Mouse (Mus musculus) MEL (cell line): ENCODE measurements around the gene Cxcl15. TPM values are rescaled to one million over a fixed set of nuclear protein-coding genes. Genes with fewer than 3 reads are reported as not detected.

ENCODE experiments used
- DNase-seq: peaks from one replicate; pipeline ENCODE4 v3.0.0; 2011; ENCODE audit warnings: low read depth, low spot score
- H3K27ac ChIP-seq: 2 replicates; pipeline ENCODE4 v1.5.1; 2012; ENCODE audit warnings: low read depth, mild to moderate bottlenecking, control low read depth, low read length, moderate library complexity; ENCODE audit not compliant: control insufficient read depth
- H3K27me3 ChIP-seq, 2 experiments: fragments of 150-350 bp in 1 of 2; sonication (generic) in 1 of 2; 2 replicates each; pipeline ENCODE4 v1.6.1; 2012; ENCODE audit warnings: low read length in 2 of 2, mild to moderate bottlenecking in 2 of 2, improper control_type of control experiment in 1 of 2, moderate library complexity in 1 of 2; ENCODE audit not compliant: insufficient read depth in 2 of 2, control insufficient read depth in 1 of 2
- H3K36me3 ChIP-seq, 2 experiments: 2 replicates each; pipeline ENCODE4 v1.6.1; 2012 to 2014; ENCODE audit warnings: low read length in 2 of 2, improper control_type of control experiment in 1 of 2, inconsistent platforms in 1 of 2, mild to moderate bottlenecking in 1 of 2; ENCODE audit not compliant: insufficient read depth in 2 of 2, control insufficient read depth in 1 of 2
- H3K4me1 ChIP-seq, 2 experiments: fragments of 150-350 bp in 1 of 2; sonication (generic) in 1 of 2; 2 replicates each; pipeline ENCODE4 v1.6.1; 2012; ENCODE audit warnings: low read length in 2 of 2, improper control_type of control experiment in 1 of 2, mild to moderate bottlenecking in 1 of 2; ENCODE audit not compliant: insufficient read depth in 2 of 2, control insufficient read depth in 1 of 2
- H3K4me3 ChIP-seq, 2 experiments: fragments of 150-350 bp in 1 of 2; sonication (generic) in 1 of 2; 2 replicates each; pipeline ENCODE4 v1.5.1; 2012; ENCODE audit warnings: low read depth in 2 of 2, low read length in 2 of 2, mild to moderate bottlenecking in 2 of 2, moderate library complexity in 2 of 2, control low read depth in 1 of 2, improper control_type of control experiment in 1 of 2; ENCODE audit not compliant: control insufficient read depth in 1 of 2, insufficient read depth in 1 of 2
- H3K79me2 ChIP-seq: 2 replicates; pipeline ENCODE4 v1.6.1; 2012; ENCODE audit warnings: mild to moderate bottlenecking, low read length, moderate library complexity; ENCODE audit not compliant: control insufficient read depth, poor library complexity, insufficient read depth
- H3K9ac ChIP-seq: 2 replicates; pipeline ENCODE4 v1.6.1; 2012; ENCODE audit warnings: low read depth, mild to moderate bottlenecking, control low read depth, low read length, moderate library complexity; ENCODE audit not compliant: control insufficient read depth, poor library complexity, severe bottlenecking
- H3K9me3 ChIP-seq: fragments of 150-350 bp; sonication (generic); replicated peaks from 2 replicates; pipeline ENCODE4 v1.6.1; 2012; ENCODE audit warnings: mild to moderate bottlenecking, low read length, improper control_type of control experiment, moderate library complexity; ENCODE audit not compliant: insufficient read depth
- CHD1 ChIP-seq: IDR thresholded peaks from 2 replicates; pipeline ENCODE4 v1.6.1; 2012; ENCODE audit warnings: low read depth, mild to moderate bottlenecking, inconsistent platforms, low read length, improper control_type of control experiment
- CHD2 ChIP-seq: IDR thresholded peaks from 2 replicates; pipeline ENCODE4 v1.6.1; 2011; ENCODE audit warnings: low read length, improper control_type of control experiment
- CTCF ChIP-seq, 3 experiments: IDR thresholded peaks in 2 of 3; conservative IDR thresholded peaks in 1 of 3; 2 replicates each; pipeline ENCODE4 v1.5.1; 2011 to 2012; ENCODE audit warnings: low read length in 3 of 3, low read depth in 2 of 3, mild to moderate bottlenecking in 2 of 3, improper control_type of control experiment in 1 of 3, inconsistent platforms in 1 of 3, mixed read lengths in 1 of 3, moderate library complexity in 1 of 3; ENCODE audit not compliant: control insufficient read depth in 1 of 3, insufficient read depth in 1 of 3, poor library complexity in 1 of 3, severe bottlenecking in 1 of 3
- E2F4 ChIP-seq: IDR thresholded peaks from 2 replicates; pipeline ENCODE4 v1.6.1; 2011; ENCODE audit warnings: low read depth, low read length, improper control_type of control experiment, borderline replicate concordance
- EP300 ChIP-seq, 2 experiments: IDR thresholded peaks; 2 replicates each; pipeline ENCODE4 v1.6.1; 2011; ENCODE audit warnings: improper control_type of control experiment in 2 of 2, low read length in 2 of 2, low read depth in 1 of 2, mild to moderate bottlenecking in 1 of 2
- ETS1 ChIP-seq: IDR thresholded peaks from 2 replicates; pipeline ENCODE4 v1.6.1; 2012; ENCODE audit warnings: low read depth, mild to moderate bottlenecking, inconsistent platforms, low read length, improper control_type of control experiment, moderate library complexity
- GABPA ChIP-seq: IDR thresholded peaks from 2 replicates; pipeline ENCODE4 v1.6.1; 2012; ENCODE audit warnings: low read depth, mild to moderate bottlenecking, inconsistent platforms, low read length, improper control_type of control experiment, moderate library complexity
- GATA1 ChIP-seq: IDR thresholded peaks from 2 replicates; pipeline ENCODE4 v1.6.1; 2011; ENCODE audit warnings: low read depth, low read length, improper control_type of control experiment
- HCFC1 ChIP-seq: IDR thresholded peaks from 2 replicates; pipeline ENCODE4 v1.6.1; 2012; ENCODE audit warnings: low read depth, mild to moderate bottlenecking, inconsistent platforms, low read length, improper control_type of control experiment, moderate library complexity
- JUND ChIP-seq: IDR thresholded peaks from 2 replicates; pipeline ENCODE4 v1.6.1; 2011; ENCODE audit warnings: low read depth, mild to moderate bottlenecking, improper control_type of control experiment, low read length
- KAT2A ChIP-seq: conservative IDR thresholded peaks from 2 replicates; pipeline ENCODE4 v1.6.1; 2012; ENCODE audit warnings: low read depth, low read length, improper control_type of control experiment, inconsistent platforms
- MAX ChIP-seq: IDR thresholded peaks from 2 replicates; pipeline ENCODE4 v1.6.1; 2011; ENCODE audit warnings: low read length, improper control_type of control experiment
- MAZ ChIP-seq: IDR thresholded peaks from 2 replicates; pipeline ENCODE4 v1.6.1; 2012; ENCODE audit warnings: low read depth, mild to moderate bottlenecking, inconsistent platforms, low read length, improper control_type of control experiment
- MEF2A ChIP-seq: IDR thresholded peaks from 2 replicates; pipeline ENCODE4 v1.6.1; 2014; ENCODE audit warnings: low read depth, mild to moderate bottlenecking, inconsistent platforms, low read length, improper control_type of control experiment; ENCODE audit not compliant: poor library complexity, insufficient replicate concordance, severe bottlenecking; ENCODE audit errors: extremely low read depth
- MXI1 ChIP-seq: IDR thresholded peaks from 2 replicates; pipeline ENCODE4 v1.6.1; 2011; ENCODE audit warnings: mild to moderate bottlenecking, low read depth, low read length, improper control_type of control experiment
- MYB ChIP-seq: IDR thresholded peaks from 2 replicates; pipeline ENCODE4 v1.6.1; 2011; ENCODE audit warnings: mild to moderate bottlenecking, low read depth, low read length, improper control_type of control experiment
- MYC ChIP-seq: IDR thresholded peaks from 2 replicates; pipeline ENCODE4 v1.6.1; 2011; ENCODE audit warnings: low read depth, mild to moderate bottlenecking, low read length, improper control_type of control experiment, moderate library complexity
- NELFE ChIP-seq: IDR thresholded peaks from 2 replicates; pipeline ENCODE4 v1.6.1; 2011; ENCODE audit warnings: low read depth, low read length, improper control_type of control experiment
- NRF1 ChIP-seq: IDR thresholded peaks from 2 replicates; pipeline ENCODE4 v1.6.1; 2014; ENCODE audit warnings: low read depth, mild to moderate bottlenecking, inconsistent platforms, low read length, improper control_type of control experiment, moderate library complexity; ENCODE audit not compliant: poor library complexity, insufficient read depth, severe bottlenecking
- POLR2A ChIP-seq, 2 experiments: IDR thresholded peaks; 2 replicates each; pipeline ENCODE4 v1.6.1; 2011 to 2012; ENCODE audit warnings: low read length in 2 of 2, mild to moderate bottlenecking in 2 of 2, control low read depth in 1 of 2, improper control_type of control experiment in 1 of 2, low read depth in 1 of 2, moderate library complexity in 1 of 2; ENCODE audit not compliant: control insufficient read depth in 1 of 2, insufficient read depth in 1 of 2, poor library complexity in 1 of 2
- POLR2AphosphoS2 ChIP-seq: IDR thresholded peaks from 2 replicates; pipeline ENCODE4 v1.6.1; 2011; ENCODE audit warnings: low read length, improper control_type of control experiment
- POLR2AphosphoS5 ChIP-seq: IDR thresholded peaks from 2 replicates; pipeline ENCODE4 v1.6.1; 2012; ENCODE audit warnings: low read depth, borderline replicate concordance, mild to moderate bottlenecking, inconsistent platforms, low read length, moderate library complexity, mixed read lengths
- RAD21 ChIP-seq: IDR thresholded peaks from 2 replicates; pipeline ENCODE4 v1.6.1; 2011; ENCODE audit warnings: mild to moderate bottlenecking, low read depth, low read length, improper control_type of control experiment
- RCOR1 ChIP-seq: IDR thresholded peaks from 2 replicates; pipeline ENCODE4 v1.6.1; 2012; ENCODE audit warnings: low read depth, mild to moderate bottlenecking, inconsistent platforms, low read length, improper control_type of control experiment
- SIN3A ChIP-seq: IDR thresholded peaks from 2 replicates; pipeline ENCODE4 v1.6.1; 2012; ENCODE audit warnings: low read length, improper control_type of control experiment, inconsistent platforms
- SMC3 ChIP-seq: IDR thresholded peaks from 2 replicates; pipeline ENCODE4 v1.6.1; 2011; ENCODE audit warnings: low read depth, low read length, improper control_type of control experiment
- TAL1 ChIP-seq: IDR thresholded peaks from 2 replicates; pipeline ENCODE4 v1.6.1; 2012; ENCODE audit warnings: mild to moderate bottlenecking, inconsistent platforms, low read length, moderate library complexity, mixed read lengths
- TBP ChIP-seq: IDR thresholded peaks from 2 replicates; pipeline ENCODE4 v1.8.0; 2011; ENCODE audit warnings: low read depth, low read length, improper control_type of control experiment
- TCF12 ChIP-seq: IDR thresholded peaks from 2 replicates; pipeline ENCODE4 v1.6.1; 2014; ENCODE audit warnings: low read depth, mild to moderate bottlenecking, inconsistent platforms, low read length, improper control_type of control experiment, moderate library complexity
- UBTF ChIP-seq: IDR thresholded peaks from 2 replicates; pipeline ENCODE4 v1.6.1; 2012; ENCODE audit warnings: low read depth, mild to moderate bottlenecking, inconsistent platforms, low read length, improper control_type of control experiment, moderate library complexity, borderline replicate concordance; ENCODE audit not compliant: insufficient read depth
- ZC3H11A ChIP-seq: IDR thresholded peaks from 2 replicates; pipeline ENCODE4 v1.6.1; 2012; ENCODE audit warnings: low read depth, mild to moderate bottlenecking, inconsistent platforms, low read length, improper control_type of control experiment
- ZKSCAN1 ChIP-seq: IDR thresholded peaks from 2 replicates; pipeline ENCODE4 v1.6.1; 2012; ENCODE audit warnings: low read depth, mild to moderate bottlenecking, inconsistent platforms, low read length, improper control_type of control experiment, moderate library complexity
- ZMIZ1 ChIP-seq: IDR thresholded peaks from 2 replicates; pipeline ENCODE4 v1.6.1; 2012; ENCODE audit warnings: low read depth, mild to moderate bottlenecking, inconsistent platforms, low read length, improper control_type of control experiment, moderate library complexity
- ZNF384 ChIP-seq: IDR thresholded peaks from 2 replicates; pipeline ENCODE4 v1.6.1; 2012; ENCODE audit warnings: low read depth, mild to moderate bottlenecking, inconsistent platforms, low read length, improper control_type of control experiment
- polyA plus RNA-seq, 2 experiments: library from polyadenylated mRNA; stranded (reverse) in 1 of 2; unstranded in 1 of 2; fragments of >175 nt in 1 of 2; fragments of >200 nt in 1 of 2; gene quantifications; 2 replicates each; pipeline versions ENCODE4 v1.2.1 to v1.2.4; 2012; ENCODE audit warnings: low replicate concordance in 2 of 2, low read depth in 1 of 2; ENCODE audit not compliant: insufficient read length in 2 of 2, insufficient read depth in 1 of 2, missing spikeins in 1 of 2
- total RNA-seq: library from RNA; depleted of rRNA; stranded (reverse); fragments of 300-350 nt; gene quantifications from 2 replicates; pipeline ENCODE4 v1.2.3, GENCODE M21; 2012

The Cxcl15 gene
- total and polyA plus RNA-seq, 3 experiments: not detected

DNA sequence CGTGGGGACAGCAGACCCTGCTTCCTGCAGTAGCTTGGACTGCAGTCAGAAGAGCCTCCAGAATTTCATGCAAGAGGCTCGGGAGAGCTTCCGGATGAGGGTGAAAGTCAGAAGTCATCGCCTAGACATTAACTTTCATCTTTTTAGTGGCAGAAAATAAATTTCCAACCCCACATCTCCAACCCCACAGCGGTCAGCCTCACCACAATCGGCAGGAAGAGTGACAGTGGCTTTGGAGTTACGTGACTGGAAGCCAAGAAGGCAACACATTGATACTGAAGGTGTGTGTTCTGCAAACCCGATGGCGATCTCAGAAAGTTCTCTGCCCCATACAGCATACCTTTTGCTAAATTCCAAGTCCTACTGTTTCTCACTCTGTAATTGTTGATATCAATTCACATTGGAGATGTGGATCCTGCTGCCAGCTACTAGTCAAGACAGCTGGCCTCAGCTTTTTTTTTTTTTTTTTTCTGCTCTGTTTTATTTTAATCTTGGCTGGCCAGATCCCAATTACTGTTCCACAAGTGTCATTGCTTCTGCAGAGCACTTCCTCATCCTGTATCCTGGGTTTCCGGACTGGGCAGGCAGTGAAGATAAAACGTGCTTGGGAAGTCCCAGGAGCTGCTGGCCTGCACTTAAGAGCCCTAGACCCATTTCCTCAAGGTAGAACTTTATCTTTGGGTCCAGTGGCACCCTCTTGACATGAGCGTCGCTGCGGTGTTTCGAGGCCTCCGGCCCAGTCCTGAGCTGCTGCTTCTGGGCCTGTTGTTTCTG is 22.3 kb upstream of the Cxcl15 start, which contains the start of gene Pf4 (continued):
- peak; percentile 77; the same call in 1 of the 2 replicates for TF ChIP-seq ZKSCAN1
- peak; percentile 82 for TF ChIP-seq TAL1
- 0 out of 2 replicates have a peak, but pooled peaks have one; percentile 60 for TF ChIP-seq CHD1
- TF ChIP-seq TBP: 0 out of 2 replicates have a peak, but pooled peaks have one; percentile 44

DNA sequence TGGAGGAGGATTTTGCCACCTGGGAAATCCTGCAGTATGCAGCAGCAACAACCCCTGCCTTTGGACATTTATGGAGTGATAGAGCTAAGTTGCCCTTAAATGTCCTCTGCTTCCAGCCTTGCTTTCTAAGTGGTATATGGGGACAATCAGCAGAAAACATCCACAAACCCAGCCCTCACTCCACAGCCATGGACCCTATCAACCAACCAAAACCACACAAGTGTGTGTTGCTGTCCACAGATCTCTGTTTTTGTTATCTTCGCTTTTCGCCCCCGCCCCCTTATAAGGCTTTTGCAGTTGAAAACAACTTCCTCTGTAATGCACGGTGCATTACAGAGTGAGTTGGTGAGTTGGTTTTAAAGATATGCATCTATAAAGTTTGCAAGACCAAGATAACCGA is 18.8 kb upstream of the Cxcl15 start:
- Histone ChIP-seq H3K9ac (peak overlapping the region; percentile 9; the same call in 1 of the 2 replicates), H3K4me1 (peaks cover 13 to 29% of the 10 kb centered on the region in 2 experiments), H3K9me3 (no peaks in the 10 kb centered on the region), H3K27ac (peak overlapping the region; percentile 92), H3K4me3 (peak overlapping the region in 1 of 2 experiments; percentile 4; a peak in 2 of 4 replicates), H3K79me2 (peaks cover 2% of the 10 kb centered on the region; the same call in 1 of the 2 replicates), H3K36me3 (peaks cover 0 to 36% of the 10 kb centered on the region in 2 experiments; a peak in 2 of 4 replicates), H3K27me3 (no peaks in the 10 kb centered on the region)
- DNase-seq: peak; percentile 92
- TF ChIP-seq KAT2A: 0 out of 2 replicates have a peak, but pooled peaks have one; percentile 33
- TF ChIP-seq NELFE: no peak
- no peak for TF ChIP-seq SMC3
- TF ChIP-seq MEF2A: no peak
- no peak for TF ChIP-seq MAX
- TF ChIP-seq CHD1: no peak
- no peak for TF ChIP-seq NRF1
- TF ChIP-seq POLR2AphosphoS5: no peak
- peak; percentile 92 to 96 for TF ChIP-seq EP300 (IDR thresholded peaks at IDR 0.05; ENCODE audit: low read depth in 1 of 2, low read length in 2 of 2)
- TF ChIP-seq MAZ: peak; percentile 92
- TF ChIP-seq RCOR1: peak; percentile 76
- peak; percentile 70 for TF ChIP-seq ZNF384
- peak; percentile 87 for TF ChIP-seq SIN3A
- 0 out of 2 replicates have a peak, but pooled peaks have one; percentile 31 for TF ChIP-seq HCFC1
- no peak for TF ChIP-seq POLR2A (IDR thresholded peaks at IDR 0.05; ENCODE audit: control insufficient read depth in 1 of 2, insufficient read depth in 1 of 2, low read depth in 1 of 2, low read length in 2 of 2, poor library complexity in 1 of 2)
- 0 out of 2 replicates have a peak, but pooled peaks have one; percentile 12 for TF ChIP-seq CHD2
- TF ChIP-seq JUND: no peak
- TF ChIP-seq POLR2AphosphoS2: no peak
- peak; percentile 93 for TF ChIP-seq TCF12
- TF ChIP-seq ETS1: peak; percentile 88
- TF ChIP-seq GATA1: peak; percentile 89
- peak; percentile 69 for TF ChIP-seq TBP
- no peak for TF ChIP-seq CTCF (IDR thresholded peaks at IDR 0.05 in 2 of 3, conservative IDR thresholded peaks at IDR 0.05 in 1 of 3; ENCODE audit: control insufficient read depth in 1 of 3, insufficient read depth in 1 of 3, low read depth in 2 of 3, low read length in 3 of 3, poor library complexity in 1 of 3, severe bottlenecking in 1 of 3)
- TF ChIP-seq RAD21: no peak
- peak; percentile 83 for TF ChIP-seq MYB
- TF ChIP-seq GABPA: no peak
- no peak for TF ChIP-seq UBTF
- peak; percentile 81; the same call in 1 of the 2 replicates for TF ChIP-seq MYC
- TF ChIP-seq MXI1: peak; percentile 68; the same call in 1 of the 2 replicates
- TF ChIP-seq ZMIZ1: 0 out of 2 replicates have a peak, but pooled peaks have one; percentile 30
- TF ChIP-seq ZKSCAN1: no peak
- TF ChIP-seq ZC3H11A: no peak
- TF ChIP-seq E2F4: no peak
